Mouse (Mus musculus): ENCODE measurements around the gene Zfp335. TPM values are rescaled to one million over a fixed set of nuclear protein-coding genes. Genes with fewer than 3 reads are reported as not detected.

Zfp335 gene
- polyA plus RNA-seq, 2 experiments, result 4.0 to 8.8 TPM

GRCm38 (mm10) chr2:164939106-164939505 lies 27.5 kb upstream of the Zfp335 start:
- no peak for ATAC-seq (ENCODE audit: insufficient read depth)
- Histone ChIP-seq H3K27me3 (ENCODE audit: control insufficient read depth, insufficient read depth, low read length) (peaks cover 38% of the 10 kb centered on the region), H3K36me3 (replicated peaks; ENCODE audit: control insufficient read depth, insufficient read depth, low read depth) (no peaks in the 10 kb centered on the region), H3K4me3 (ENCODE audit: insufficient read depth in 1 of 2, low read depth in 2 of 2, low read length in 2 of 2) (no peak overlapping the region), H3K9ac (replicated peaks) (no peak overlapping the region), H3K4me2 (ENCODE audit: low read depth) (peak overlapping the region; percentile 47), H3K9me3 (ENCODE audit: control insufficient read depth, low read length) (no peaks in the 10 kb centered on the region), H3K27ac (no peak overlapping the region), H3K4me1 (replicated peaks; ENCODE audit: control insufficient read depth in 2 of 2, insufficient read depth in 2 of 2, low read length in 1 of 2) (peaks cover 0 to 5% of the 10 kb centered on the region in 2 experiments; a peak in 1 of 4 replicates)
- DNase-seq (ENCODE audit: low read depth in 3 of 3, low spot score in 3 of 3), result no peak
- 4% methylated on average over 11 of the region's 11 CpGs for WGBS (ENCODE audit: insufficient replicate concordance)
- TF ChIP-seq EP300 (IDR thresholded peaks at IDR 0.05; ENCODE audit: low read depth) (no peak), CTCF (IDR thresholded peaks at IDR 0.05; ENCODE audit: low read depth) (no peak)

- ATAC-seq (ENCODE audit: insufficient read depth), result 0 out of 2 replicates have a peak, but pooled peaks have one; percentile 41
- TF ChIP-seq CTCF (IDR thresholded peaks at IDR 0.05; ENCODE audit: low read depth) (no peak), EP300 (IDR thresholded peaks at IDR 0.05; ENCODE audit: low read depth) (no peak)
- no peak for DNase-seq (ENCODE audit: low read depth in 3 of 3, low spot score in 3 of 3)
- Histone ChIP-seq H3K27ac (no peak overlapping the region), H3K4me3 (ENCODE audit: insufficient read depth in 1 of 2, low read depth in 2 of 2, low read length in 2 of 2) (peak overlapping the region; percentile 7 to 28; a peak in 3 of 4 replicates), H3K4me1 (replicated peaks; ENCODE audit: control insufficient read depth in 2 of 2, insufficient read depth in 2 of 2, low read length in 1 of 2) (peaks cover 0 to 5% of the 10 kb centered on the region in 2 experiments; a peak in 1 of 4 replicates), H3K9ac (replicated peaks) (no peak overlapping the region), H3K27me3 (ENCODE audit: control insufficient read depth, insufficient read depth, low read length) (peaks cover 38% of the 10 kb centered on the region), H3K4me2 (ENCODE audit: low read depth) (peak overlapping the region; percentile 47), H3K9me3 (ENCODE audit: control insufficient read depth, low read length) (no peaks in the 10 kb centered on the region), H3K36me3 (replicated peaks; ENCODE audit: control insufficient read depth, insufficient read depth, low read depth) (no peaks in the 10 kb centered on the region)
- 4% methylated on average over 39 of the region's 39 CpGs for WGBS (ENCODE audit: insufficient replicate concordance)
Observed at GRCm38 (mm10) chr2:164938146-164939091, 26.9 kb upstream of the Zfp335 start.

- Histone ChIP-seq H3K9me3 (ENCODE audit: control insufficient read depth, low read length) (no peaks in the 10 kb centered on the region), H3K4me2 (ENCODE audit: low read depth) (no peak overlapping the region), H3K4me3 (ENCODE audit: insufficient read depth in 1 of 2, low read depth in 2 of 2, low read length in 2 of 2) (no peak overlapping the region), H3K27ac (no peak overlapping the region), H3K27me3 (ENCODE audit: control insufficient read depth, insufficient read depth, low read length) (peaks cover 43% of the 10 kb centered on the region), H3K36me3 (replicated peaks; ENCODE audit: control insufficient read depth, insufficient read depth, low read depth) (no peaks in the 10 kb centered on the region), H3K9ac (replicated peaks) (no peak overlapping the region), H3K4me1 (replicated peaks; ENCODE audit: control insufficient read depth in 2 of 2, insufficient read depth in 2 of 2, low read length in 1 of 2) (0 out of 4 replicates have a peak, but pooled peaks cover 0 to 2% of the 10 kb centered on the region in 2 experiments)
- 51% methylated on average over 4 of the region's 4 CpGs for WGBS (ENCODE audit: insufficient replicate concordance)
- TF ChIP-seq CTCF (IDR thresholded peaks at IDR 0.05; ENCODE audit: low read depth) (no peak), EP300 (IDR thresholded peaks at IDR 0.05; ENCODE audit: low read depth) (no peak)
- ATAC-seq (ENCODE audit: insufficient read depth), result no peak
- DNase-seq (ENCODE audit: low read depth in 3 of 3, low spot score in 3 of 3), result no peak
Observed at GRCm38 (mm10) chr2:164935991-164936390, 24.4 kb upstream of the Zfp335 start.

DNA sequence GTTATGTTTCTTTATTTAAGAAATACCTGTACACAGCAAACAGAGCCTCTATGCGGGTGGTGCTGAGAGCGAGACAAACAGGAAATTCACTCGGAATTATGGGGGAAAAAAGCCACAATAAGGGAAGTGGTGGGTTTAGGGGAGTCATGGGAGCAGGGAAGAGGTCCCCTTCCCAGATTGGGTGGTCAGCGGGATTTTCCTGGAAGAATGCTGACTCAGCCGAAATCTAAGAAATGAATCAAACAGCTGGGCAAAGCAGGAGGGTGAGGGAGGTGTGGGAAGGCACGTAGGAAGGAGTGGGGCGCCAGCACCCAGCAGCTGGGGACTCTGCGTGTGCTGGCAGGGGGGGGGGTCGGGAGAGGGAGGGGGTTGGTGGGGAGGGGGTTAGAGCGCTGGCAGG lies 22.0 kb upstream of the Zfp335 start:
- ATAC-seq (ENCODE audit: insufficient read depth), result no peak
- Histone ChIP-seq H3K4me1 (replicated peaks; ENCODE audit: control insufficient read depth in 2 of 2, insufficient read depth in 2 of 2, low read length in 1 of 2) (no peaks in the 10 kb centered on the region), H3K9me3 (ENCODE audit: control insufficient read depth, low read length) (no peaks in the 10 kb centered on the region), H3K4me2 (ENCODE audit: low read depth) (no peak overlapping the region), H3K27ac (no peak overlapping the region), H3K9ac (replicated peaks) (no peak overlapping the region), H3K36me3 (replicated peaks; ENCODE audit: control insufficient read depth, insufficient read depth, low read depth) (no peaks in the 10 kb centered on the region), H3K27me3 (ENCODE audit: control insufficient read depth, insufficient read depth, low read length) (peaks cover 21% of the 10 kb centered on the region), H3K4me3 (ENCODE audit: insufficient read depth in 1 of 2, low read depth in 2 of 2, low read length in 2 of 2) (no peak overlapping the region)
- no peak for TF ChIP-seq CTCF (IDR thresholded peaks at IDR 0.05; ENCODE audit: low read depth)
- TF ChIP-seq EP300 (IDR thresholded peaks at IDR 0.05; ENCODE audit: low read depth), result no peak
- DNase-seq (ENCODE audit: low read depth in 3 of 3, low spot score in 3 of 3), result no peak
- 26% methylated on average over 9 of the region's 10 CpGs for WGBS (ENCODE audit: insufficient replicate concordance)

Measured in liver, embryonic 14.5 days (tissue).